Mouse (Mus musculus) embryonic fibroblast, embryonic 13.5 days (primary cell): Measurements from ENCODE around the gene Olfr56. TPM values are rescaled to one million over a fixed set of nuclear protein-coding genes. Genes with fewer than 3 reads are reported as not detected.

Experiments used
- H3K27ac ChIP-seq: 2 replicates; pipeline ENCODE4 v1.5.1; 2012; ENCODE audit warnings: low read length, control low read depth, inconsistent platforms; ENCODE audit not compliant: insufficient read depth
- H3K4me1 ChIP-seq: 2 replicates; pipeline ENCODE4 v1.6.1; 2011; ENCODE audit warnings: low read length; ENCODE audit not compliant: control insufficient read depth, insufficient read depth
- H3K4me3 ChIP-seq: 2 replicates; pipeline ENCODE4 v1.5.1; 2011; ENCODE audit warnings: mild to moderate bottlenecking, control low read depth, low read length; ENCODE audit not compliant: insufficient read depth
- CTCF ChIP-seq: IDR thresholded peaks from 2 replicates; pipeline ENCODE4 v1.5.1; 2011; ENCODE audit warnings: mild to moderate bottlenecking, control low read depth, low read length, moderate library complexity, borderline replicate concordance; ENCODE audit not compliant: insufficient read depth
- POLR2A ChIP-seq: IDR thresholded peaks from 2 replicates; pipeline ENCODE4 v1.6.1; 2011; ENCODE audit warnings: low read depth, mild to moderate bottlenecking, control low read depth, low read length, moderate library complexity
- polyA plus RNA-seq: library from polyadenylated mRNA; stranded (reverse); fragments of >200 nt; gene quantifications from 2 replicates; pipeline ENCODE4 v1.2.4, GENCODE M21; 2011; ENCODE audit warnings: low read depth; ENCODE audit not compliant: missing spikeins, insufficient read length

Gene Olfr56
- polyA plus RNA-seq, 1 experiment, result 0.79 TPM

DNA sequence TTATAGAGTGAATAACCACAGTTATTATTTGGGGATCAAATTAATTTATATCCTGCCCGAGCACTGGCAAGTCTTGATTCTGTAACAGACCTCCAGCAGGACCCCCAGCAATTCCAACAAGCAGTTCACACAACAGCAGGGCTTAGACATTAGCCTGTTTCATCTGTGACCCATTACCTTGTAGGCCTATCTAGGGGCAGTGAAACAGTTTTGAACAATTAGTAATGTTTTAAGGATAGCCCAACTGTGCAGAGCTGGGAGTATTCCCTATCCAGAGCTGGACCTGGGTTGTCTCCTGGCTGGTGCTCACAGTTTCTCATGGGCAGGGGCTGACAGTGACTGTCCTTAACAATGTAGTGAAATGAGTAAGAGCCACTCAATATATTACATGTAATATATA is 98.3 kb downstream of the Olfr56 start:
- H3K27ac ChIP-seq, result peak overlapping the region; percentile 23; the same call in 1 of the 2 replicates
- no peak for TF ChIP-seq POLR2A
- no peak for TF ChIP-seq CTCF
- peaks cover 3% of the 10 kb centered on the region for H3K4me1 ChIP-seq
- no peak overlapping the region for H3K4me3 ChIP-seq

DNA sequence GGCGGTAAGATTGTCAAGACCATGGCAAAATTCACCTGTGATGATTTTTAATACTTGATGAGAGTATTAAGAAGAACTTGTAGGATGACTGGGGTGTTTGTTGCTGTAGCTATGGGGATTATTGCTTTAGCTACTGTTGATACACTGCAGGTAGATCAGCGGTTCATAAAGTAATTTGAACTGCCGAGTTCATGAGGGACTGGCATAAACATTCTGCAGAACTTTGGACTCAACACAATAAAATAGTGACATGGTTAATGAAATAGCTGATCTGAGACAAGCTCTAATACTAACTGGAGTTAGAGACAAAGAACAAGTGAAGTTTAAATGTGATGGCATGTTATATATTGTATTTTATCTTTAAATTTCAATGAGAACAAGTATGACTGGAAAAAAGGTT is 100.0 kb downstream of the Olfr56 start:
- Histone ChIP-seq H3K27ac (no peak overlapping the region), H3K4me1 (peaks cover 5% of the 10 kb centered on the region), H3K4me3 (no peak overlapping the region)
- no peak for TF ChIP-seq POLR2A
- TF ChIP-seq CTCF, result no peak

DNA sequence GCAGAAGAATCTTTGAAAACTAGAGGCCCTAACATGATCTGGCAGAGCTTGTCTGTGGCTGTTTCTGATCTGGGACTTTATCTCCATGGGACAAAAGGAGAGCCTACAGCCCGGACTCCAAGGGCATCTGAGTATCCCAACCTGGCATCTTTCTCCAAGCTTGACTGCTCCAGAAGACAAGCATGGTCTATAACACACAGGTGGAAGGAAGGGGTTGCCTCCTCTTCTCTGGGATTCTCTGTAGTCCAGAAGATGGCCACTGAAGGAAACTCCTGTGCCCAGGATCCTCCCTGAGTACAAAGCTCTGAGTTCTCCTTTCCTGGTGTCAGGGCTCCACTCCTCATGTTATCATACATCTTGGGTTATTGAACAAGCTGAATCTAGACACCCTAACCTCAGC is 101.9 kb downstream of the Olfr56 start:
- H3K4me1 ChIP-seq, result peaks cover 14% of the 10 kb centered on the region
- no peak overlapping the region for H3K4me3 ChIP-seq
- no peak overlapping the region for H3K27ac ChIP-seq
- TF ChIP-seq CTCF (no peak), POLR2A (no peak)

DNA sequence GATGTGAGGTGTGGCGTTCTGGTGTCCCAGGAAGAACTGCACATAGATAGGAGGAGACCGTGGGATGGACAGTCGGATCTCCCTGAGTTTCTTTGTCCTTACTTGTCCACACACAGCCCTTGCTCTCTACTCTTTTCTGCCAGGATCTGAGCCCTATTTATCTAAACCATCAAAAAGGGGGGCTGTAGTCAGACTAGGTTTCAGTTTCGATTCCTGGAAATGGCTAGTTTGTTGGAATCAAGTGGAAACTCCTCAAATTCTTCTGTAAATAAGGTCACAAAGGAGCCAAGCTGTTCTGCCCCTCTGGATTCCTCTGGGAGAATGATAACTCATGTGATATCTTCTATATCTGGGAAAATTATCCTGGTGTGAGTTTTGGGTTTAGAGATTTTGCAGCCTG is 102.7 kb downstream of the Olfr56 start:
- TF ChIP-seq POLR2A, result no peak
- no peak for TF ChIP-seq CTCF
- peaks cover 14% of the 10 kb centered on the region for H3K4me1 ChIP-seq
- H3K4me3 ChIP-seq, result no peak overlapping the region
- peak overlapping the region; percentile 16 for H3K27ac ChIP-seq

DNA sequence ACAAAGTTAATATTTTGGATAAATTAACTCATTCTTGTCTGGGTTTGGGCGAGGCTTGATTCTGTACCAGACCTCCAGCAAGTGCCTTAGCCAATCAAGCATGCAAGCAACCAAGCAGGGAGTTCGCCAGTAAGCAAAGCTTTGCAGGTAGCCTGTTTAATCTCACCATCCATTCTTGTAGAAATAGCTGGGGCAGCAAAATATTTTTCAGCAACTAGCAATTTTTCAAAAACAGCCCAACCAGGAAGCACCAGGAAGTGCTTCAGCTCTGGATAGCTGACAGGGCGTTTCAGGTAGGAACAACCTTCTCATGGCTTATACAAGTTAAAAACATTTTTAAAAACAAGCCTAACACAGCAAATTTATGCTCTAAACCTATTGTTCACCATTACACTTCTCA is 103.2 kb downstream of the Olfr56 start:
- no peak overlapping the region for H3K4me3 ChIP-seq
- no peak overlapping the region for H3K27ac ChIP-seq
- TF ChIP-seq POLR2A (no peak), CTCF (no peak)
- H3K4me1 ChIP-seq, result peaks cover 11% of the 10 kb centered on the region

DNA sequence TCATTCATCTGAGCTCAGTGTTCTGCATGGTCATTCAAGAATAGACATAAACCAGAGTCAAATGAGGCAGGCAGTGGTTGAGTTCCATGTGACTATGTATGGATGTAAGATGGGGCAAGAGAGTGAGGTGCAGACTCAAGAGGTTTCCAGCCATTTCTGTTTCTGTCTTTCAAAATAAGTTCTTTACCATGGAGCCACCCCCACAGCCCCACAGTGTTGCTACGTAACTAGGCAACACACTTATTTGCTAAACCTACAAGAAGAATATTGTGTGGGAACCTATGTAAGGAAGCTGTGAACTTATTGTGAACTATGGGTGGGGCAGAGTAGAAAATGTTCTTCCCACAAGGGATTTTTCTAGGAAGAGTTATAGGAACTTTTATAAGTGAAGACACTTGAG is 104.5 kb downstream of the Olfr56 start:
- TF ChIP-seq POLR2A (no peak), CTCF (no peak)
- peaks cover 11% of the 10 kb centered on the region for H3K4me1 ChIP-seq
- no peak overlapping the region for H3K4me3 ChIP-seq
- H3K27ac ChIP-seq, result no peak overlapping the region

DNA sequence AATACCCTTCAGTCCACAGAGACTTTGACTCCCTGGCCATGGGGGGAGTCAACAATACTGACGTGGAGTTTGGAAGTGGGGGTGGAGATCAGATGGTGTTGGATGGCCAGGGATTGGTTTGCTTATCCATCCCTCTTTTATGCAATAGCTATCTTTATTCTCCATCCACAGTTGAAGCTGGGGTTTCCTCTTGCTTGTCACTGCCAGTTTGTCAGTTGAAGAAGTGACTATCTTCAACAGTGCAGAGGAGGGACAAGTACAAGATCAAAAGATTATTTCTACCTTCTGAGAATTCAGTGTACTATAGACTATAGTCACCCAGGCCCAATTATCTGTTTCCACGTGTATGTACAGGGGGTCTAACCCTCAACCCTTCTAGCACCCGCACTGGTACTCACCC is 105.1 kb downstream of the Olfr56 start:
- no peak overlapping the region for H3K27ac ChIP-seq
- no peak overlapping the region for H3K4me3 ChIP-seq
- TF ChIP-seq CTCF, result no peak
- no peak for TF ChIP-seq POLR2A
- H3K4me1 ChIP-seq, result peaks cover 11% of the 10 kb centered on the region

DNA sequence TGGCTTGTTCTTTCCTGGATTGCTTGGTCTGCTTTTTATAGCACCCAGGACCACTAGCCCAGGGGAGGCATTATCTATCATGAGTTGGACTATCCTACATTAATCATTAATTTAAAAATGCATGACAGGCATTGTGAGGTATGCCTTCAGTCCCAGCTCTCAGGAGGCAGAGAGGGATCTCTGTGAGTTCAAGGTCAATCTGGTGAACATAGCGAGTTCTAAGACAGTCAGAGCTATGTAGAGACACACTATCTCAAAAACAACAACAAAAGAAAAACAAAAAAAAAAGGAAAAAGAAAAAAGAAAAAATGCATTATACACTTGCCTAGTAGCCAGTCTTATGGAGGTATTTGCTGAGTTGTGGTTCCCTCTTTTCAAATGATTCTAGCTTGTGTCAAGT is 105.7 kb downstream of the Olfr56 start:
- Histone ChIP-seq H3K27ac (peak overlapping the region; percentile 36; the same call in 1 of the 2 replicates), H3K4me1 (peaks cover 11% of the 10 kb centered on the region), H3K4me3 (no peak overlapping the region)
- TF ChIP-seq POLR2A, result no peak
- no peak for TF ChIP-seq CTCF

DNA sequence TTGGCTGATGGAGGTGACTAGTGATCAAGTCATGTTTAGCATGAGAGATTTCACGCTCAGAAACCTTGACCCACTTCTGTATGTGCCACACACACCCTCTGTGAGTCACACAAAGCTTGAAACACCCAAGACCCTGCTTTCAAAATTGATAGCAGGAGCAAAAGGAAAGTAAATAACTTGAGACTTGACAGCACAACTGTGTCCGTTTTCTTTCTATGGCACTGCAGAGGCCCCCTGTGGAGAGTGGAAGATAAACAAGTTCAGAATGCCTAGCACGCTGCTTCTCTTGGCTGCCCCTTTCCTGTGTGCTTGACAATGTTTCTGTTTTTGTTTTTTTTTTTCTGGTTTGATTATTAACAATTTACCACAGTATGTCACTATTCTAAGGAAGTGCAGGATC is 106.2 kb downstream of the Olfr56 start:
- peaks cover 11% of the 10 kb centered on the region for H3K4me1 ChIP-seq
- TF ChIP-seq CTCF (no peak), POLR2A (no peak)
- H3K4me3 ChIP-seq, result no peak overlapping the region
- H3K27ac ChIP-seq, result peak overlapping the region; percentile 36; the same call in 1 of the 2 replicates

DNA sequence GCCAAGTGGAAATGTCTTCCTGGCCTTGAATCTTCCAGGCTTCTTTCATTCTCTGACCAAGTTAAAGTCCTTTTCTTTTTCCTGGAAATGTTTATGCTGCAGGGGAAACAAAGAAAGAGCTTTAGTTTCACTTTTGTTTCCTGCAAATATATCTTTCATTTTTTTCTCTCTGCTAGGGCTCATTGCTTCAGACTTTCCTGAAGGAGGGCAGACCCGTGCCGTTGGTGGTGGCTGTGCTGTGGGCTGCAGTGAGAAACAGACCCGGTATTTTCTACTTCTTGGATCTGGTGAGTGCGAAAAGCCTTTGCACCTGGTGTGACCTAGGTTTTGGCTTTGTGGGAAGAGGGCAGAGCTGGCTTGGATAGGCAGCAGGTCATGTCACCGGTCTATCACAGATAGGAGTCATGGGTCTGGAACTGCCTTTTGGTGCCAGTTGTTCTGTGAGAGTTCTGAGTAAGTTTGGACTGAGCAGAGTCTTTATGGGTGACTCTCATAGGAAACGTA is 108.2 kb downstream of the Olfr56 start:
- Histone ChIP-seq H3K27ac (peak overlapping the region; percentile 18), H3K4me1 (peaks cover 11% of the 10 kb centered on the region), H3K4me3 (no peak overlapping the region)
- TF ChIP-seq CTCF (no peak), POLR2A (no peak)
